Mouse (Mus musculus): ENCODE data around the gene P2ry14.

DNA sequence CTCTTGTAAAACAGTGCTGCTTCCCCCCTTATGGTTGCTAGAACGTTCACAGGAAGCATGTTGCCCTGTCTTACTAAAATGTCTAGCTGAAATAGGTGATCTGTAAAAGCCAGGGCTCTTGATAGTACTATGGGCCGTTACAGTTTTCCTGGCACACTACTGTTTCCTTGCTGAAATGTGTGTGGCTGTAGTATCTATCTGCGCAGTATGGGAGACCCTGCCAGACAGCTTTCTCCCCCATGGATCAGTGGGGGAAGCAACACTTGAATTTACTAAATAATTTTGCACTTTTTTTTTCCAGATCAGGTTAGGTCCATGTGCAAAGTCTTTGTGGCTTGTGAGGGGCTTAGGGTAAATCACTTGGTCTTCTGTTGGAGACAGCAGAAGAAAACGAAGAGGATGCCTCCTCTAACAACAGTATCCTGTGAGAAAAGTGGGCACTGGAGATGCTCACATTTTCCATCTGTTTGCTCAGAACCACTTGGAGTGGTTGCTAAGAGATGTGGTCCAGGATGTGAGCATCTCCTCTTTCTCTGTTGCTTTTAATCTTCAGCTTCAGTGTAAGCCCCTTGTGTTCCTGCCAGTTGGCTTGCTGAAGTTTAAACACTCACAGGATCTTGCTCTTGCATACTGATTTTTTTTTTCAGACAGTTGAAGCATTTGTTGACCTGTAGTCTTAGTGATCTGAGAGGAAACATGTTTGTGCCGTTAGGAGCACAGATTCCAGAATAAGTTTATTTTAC, 17.3 kb downstream of the P2ry14 start:
- TF ChIP-seq POLR2A (IDR thresholded peaks at IDR 0.05; ENCODE audit: borderline replicate concordance, extremely low read depth, low read depth, low read length) (no peak), CTCF (IDR thresholded peaks at IDR 0.05; ENCODE audit: insufficient read depth, low read length) (no peak)

Data from lung, adult 2 months (tissue).